Mouse (Mus musculus) intestine, postnatal 0 days (tissue): ENCODE data around the gene Pbx4. TPM values are rescaled to one million over a fixed set of nuclear protein-coding genes. Genes with fewer than 3 reads are reported as not detected.
A peak's percentile ranks its signal among the peaks of the same experiment; 100 is the strongest.

Experiments
- ATAC-seq: fragments of 200-750 bp; cut with Nextera tagmentation; 2 replicates; pipeline ENCODE4 v1.8.0; 2017; ENCODE audit warnings: mild to moderate bottlenecking, moderate TSS enrichment, moderate library complexity
- H3K27ac ChIP-seq: fragments of 300-500 bp; sonication (generic); 2 replicates; pipeline ENCODE4 v1.5.1; 2014; ENCODE audit warnings: mild to moderate bottlenecking, low read depth, low read length, moderate library complexity
- H3K27me3 ChIP-seq: fragments of 300-500 bp; sonication (generic); replicated peaks from 2 replicates; pipeline ENCODE4 v1.6.1; 2014; ENCODE audit warnings: low read length, mixed read lengths; ENCODE audit not compliant: control insufficient read depth, insufficient read depth
- H3K36me3 ChIP-seq: fragments of 300-500 bp; sonication (generic); 2 replicates; pipeline ENCODE4 v1.6.1; 2014; ENCODE audit warnings: mild to moderate bottlenecking, moderate library complexity; ENCODE audit not compliant: control insufficient read depth, insufficient read depth
- H3K4me1 ChIP-seq: fragments of 300-500 bp; sonication (generic); replicated peaks from 2 replicates; pipeline ENCODE4 v1.6.1; 2014; ENCODE audit warnings: antibody characterized with exemption, low read length, mixed read lengths; ENCODE audit not compliant: control insufficient read depth, insufficient read depth
- H3K4me2 ChIP-seq: fragments of 300-500 bp; sonication (generic); replicated peaks from 2 replicates; pipeline ENCODE4 v1.6.1; 2014; ENCODE audit warnings: low read depth, mild to moderate bottlenecking, moderate library complexity
- H3K4me3 ChIP-seq: fragments of 300-500 bp; sonication (generic); 2 replicates; pipeline ENCODE4 v1.5.1; 2014; ENCODE audit warnings: low read depth, low read length
- H3K9ac ChIP-seq: fragments of 300-500 bp; sonication (generic); 2 replicates; pipeline ENCODE4 v1.6.1; 2014; ENCODE audit warnings: mild to moderate bottlenecking, low read depth, low read length
- H3K9me3 ChIP-seq: fragments of 300-500 bp; sonication (generic); 2 replicates; pipeline ENCODE4 v1.6.1; 2016; ENCODE audit warnings: mixed run types; ENCODE audit not compliant: control insufficient read depth
- CTCF ChIP-seq: sonication (generic); IDR thresholded peaks from 2 replicates; pipeline ENCODE4 v1.5.1; 2016; ENCODE audit warnings: low read depth, mild to moderate bottlenecking, control low read depth, antibody characterized with exemption, moderate library complexity
- WGBS: fragments of 180-500 bp; shearing (Covaris S2); extraction: QIAGEN DNeasy Blood & Tissue Kit; methylation state at CpG from one replicate; pipeline ENCODE4 v1.1.7; 2014; 5-methylcytosine and 5-hydroxymethylcytosine counted together
- polyA plus RNA-seq: library from polyadenylated mRNA; unstranded; fragments of >200 nt; fragmentation: Nextera tagmentation; extraction: Ambion mirVana; gene quantifications from 2 replicates; pipeline ENCODE4 v1.2.1, GENCODE M21; 2015

Gene Pbx4
- polyA plus RNA-seq, 1 experiment from 2014 or later: 2.7 TPM

- Histone ChIP-seq H3K9ac (no peak overlapping the region), H3K4me3 (no peak overlapping the region), H3K36me3 (peaks cover 28% of the 10 kb centered on the region; the same call in 1 of the 2 replicates), H3K4me1 (peaks cover 5% of the 10 kb centered on the region; the same call in 1 of the 2 replicates), H3K9me3 (no peaks in the 10 kb centered on the region), H3K4me2 (no peak overlapping the region), H3K27ac (no peak overlapping the region), H3K27me3 (no peaks in the 10 kb centered on the region)
- no peak for TF ChIP-seq CTCF
- no peak for ATAC-seq
- WGBS: 76% methylated on average over 6 of the region's 6 CpGs
Observed at GRCm38 (mm10) chr8:69897857-69898256, 65.6 kb downstream of the Pbx4 start.

- no peak overlapping the region for H3K4me3 ChIP-seq
- no peak for TF ChIP-seq CTCF
- no peak overlapping the region for H3K9ac ChIP-seq
- no peak overlapping the region for H3K27ac ChIP-seq
- H3K9me3 ChIP-seq: no peaks in the 10 kb centered on the region
- peaks cover 5% of the 10 kb centered on the region; the same call in 1 of the 2 replicates for H3K4me1 ChIP-seq
- peak overlapping the region; percentile 82; the same call in 1 of the 2 replicates for H3K4me2 ChIP-seq
- WGBS: 90% methylated on average over 2 of the region's 2 CpGs
- no peaks in the 10 kb centered on the region for H3K27me3 ChIP-seq
- H3K36me3 ChIP-seq: peaks cover 7% of the 10 kb centered on the region; the same call in 1 of the 2 replicates
- ATAC-seq: no peak
Observed at GRCm38 (mm10) chr8:69899876-69900275, 67.6 kb downstream of the Pbx4 start.

GRCm38 (mm10) chr8:69900895-69901451 lies 68.7 kb downstream of the Pbx4 start:
- peaks cover 5% of the 10 kb centered on the region; the same call in 1 of the 2 replicates for H3K36me3 ChIP-seq
- H3K27ac ChIP-seq: peak overlapping the region; percentile 79
- peak; percentile 18; the same call in 1 of the 2 replicates for ATAC-seq
- H3K4me2 ChIP-seq: peak overlapping the region; percentile 82
- H3K9ac ChIP-seq: peak overlapping the region; percentile 67
- TF ChIP-seq CTCF: no peak
- H3K4me3 ChIP-seq: peak overlapping the region; percentile 75
- H3K27me3 ChIP-seq: no peaks in the 10 kb centered on the region
- peaks cover 5% of the 10 kb centered on the region; the same call in 1 of the 2 replicates for H3K4me1 ChIP-seq
- WGBS: 18% methylated on average over 12 of the region's 12 CpGs
- H3K9me3 ChIP-seq: no peaks in the 10 kb centered on the region

- peak; percentile 68 for ATAC-seq
- 1% methylated on average over 41 of the region's 41 CpGs for WGBS
- H3K4me2 ChIP-seq: peak overlapping the region; percentile 82
Observed at GRCm38 (mm10) chr8:69901484-69902162, 69.3 kb downstream of the Pbx4 start.

GRCm38 (mm10) chr8:69902163-69903062 lies 70.1 kb downstream of the Pbx4 start, which contains the start of the genes Tssk6, Ndufa13 and Yjefn3:
Gene Tssk6, plus strand, starts transcription at chr8:69902184.
Gene Ndufa13, minus strand, starts transcription at chr8:69902558.
Gene Yjefn3, minus strand, starts transcription at chr8:69902712.
- WGBS: 5% methylated on average over 89 of the region's 89 CpGs

More at GRCm38 (mm10) chr8:69901484-69902162, 69.3 kb downstream of the Pbx4 start:
- Histone ChIP-seq H3K9ac (peak overlapping the region; percentile 67), H3K4me3 (peak overlapping the region; percentile 75), H3K27ac (peak overlapping the region; percentile 79), H3K36me3 (peaks cover 5% of the 10 kb centered on the region; the same call in 1 of the 2 replicates), H3K4me1 (peaks cover 5% of the 10 kb centered on the region; the same call in 1 of the 2 replicates), H3K27me3 (no peaks in the 10 kb centered on the region), H3K9me3 (no peaks in the 10 kb centered on the region)
- peak; percentile 79 for TF ChIP-seq CTCF

More at GRCm38 (mm10) chr8:69902163-69903062, 70.1 kb downstream of the Pbx4 start, which contains the start of the genes Tssk6, Ndufa13 and Yjefn3:
- ATAC-seq: peak; percentile 32
- H3K4me1 ChIP-seq: peaks cover 3% of the 10 kb centered on the region; the same call in 1 of the 2 replicates
- no peaks in the 10 kb centered on the region for H3K9me3 ChIP-seq
- H3K4me2 ChIP-seq: peak within 1 kb of the TSS; percentile 82
- no peaks in the 10 kb centered on the region for H3K27me3 ChIP-seq
- peak within 1 kb of the TSS; percentile 79 for H3K27ac ChIP-seq
- peak within 1 kb of the TSS; percentile 67 for H3K9ac ChIP-seq
- peak within 1 kb of the TSS; percentile 75 for H3K4me3 ChIP-seq
- TF ChIP-seq CTCF: peak; percentile 39; the same call in 1 of the 2 replicates
- peaks cover 7% of the 10 kb centered on the region; the same call in 1 of the 2 replicates for H3K36me3 ChIP-seq
